Mouse (Mus musculus): Measurements from ENCODE around the gene Pou3f3. TPM values are rescaled to one million over a fixed set of nuclear protein-coding genes. Genes with fewer than 3 reads are reported as not detected.

Gene Pou3f3
- polyA plus RNA-seq, 1 experiment, result not detected

- DNase-seq (ENCODE audit: low read depth in 1 of 2, low spot score in 2 of 2), result no peak
- no peak for TF ChIP-seq CTCF (IDR thresholded peaks at IDR 0.05; ENCODE audit: extremely low read depth, insufficient read depth, insufficient read length, insufficient replicate concordance)
- no peak overlapping the region for H3K27ac ChIP-seq (ENCODE audit: insufficient read depth, low read length)
- 9% methylated on average over 26 of the region's 26 CpGs for WGBS
- no peaks in the 10 kb centered on the region for H3K4me1 ChIP-seq (ENCODE audit: control insufficient read depth, insufficient read depth, insufficient read length)
- no peaks in the 10 kb centered on the region for H3K36me3 ChIP-seq (ENCODE audit: control insufficient read depth, insufficient read depth, low read length)
- H3K4me3 ChIP-seq (ENCODE audit: extremely low read depth, insufficient read depth, insufficient read length), result no peak overlapping the region
- peaks cover 24% of the 10 kb centered on the region for H3K27me3 ChIP-seq (ENCODE audit: control insufficient read depth, insufficient read depth, low read length)
Observed at GRCm38 (mm10) chr1:42703851-42704613, 8.5 kb downstream of the Pou3f3 start.

GRCm38 (mm10) chr1:42704981-42705810 lies 9.6 kb downstream of the Pou3f3 start:
- Histone ChIP-seq H3K36me3 (ENCODE audit: control insufficient read depth, insufficient read depth, low read length) (no peaks in the 10 kb centered on the region), H3K4me1 (ENCODE audit: control insufficient read depth, insufficient read depth, insufficient read length) (no peaks in the 10 kb centered on the region), H3K4me3 (ENCODE audit: extremely low read depth, insufficient read depth, insufficient read length) (no peak overlapping the region), H3K27ac (ENCODE audit: insufficient read depth, low read length) (no peak overlapping the region), H3K27me3 (ENCODE audit: control insufficient read depth, insufficient read depth, low read length) (peaks cover 18% of the 10 kb centered on the region)
- no peak for TF ChIP-seq CTCF (IDR thresholded peaks at IDR 0.05; ENCODE audit: extremely low read depth, insufficient read depth, insufficient read length, insufficient replicate concordance)
- no peak for TF ChIP-seq POLR2A (IDR thresholded peaks at IDR 0.05; ENCODE audit: low read depth, low read length)
- WGBS, result 14% methylated on average over 17 of the region's 17 CpGs
- no peak for DNase-seq (ENCODE audit: low read depth in 1 of 2, low spot score in 2 of 2)

- no peak for DNase-seq (ENCODE audit: low read depth in 1 of 2, low spot score in 2 of 2)
- no peak for TF ChIP-seq CTCF (IDR thresholded peaks at IDR 0.05; ENCODE audit: extremely low read depth, insufficient read depth, insufficient read length, insufficient replicate concordance)
- no peak for TF ChIP-seq POLR2A (IDR thresholded peaks at IDR 0.05; ENCODE audit: low read depth, low read length)
- Histone ChIP-seq H3K36me3 (ENCODE audit: control insufficient read depth, insufficient read depth, low read length) (no peaks in the 10 kb centered on the region), H3K27ac (ENCODE audit: insufficient read depth, low read length) (no peak overlapping the region), H3K4me1 (ENCODE audit: control insufficient read depth, insufficient read depth, insufficient read length) (no peaks in the 10 kb centered on the region), H3K4me3 (ENCODE audit: extremely low read depth, insufficient read depth, insufficient read length) (no peak overlapping the region), H3K27me3 (ENCODE audit: control insufficient read depth, insufficient read depth, low read length) (peaks cover 18% of the 10 kb centered on the region)
- WGBS, result 9% methylated on average over 8 of the region's 8 CpGs
Observed at GRCm38 (mm10) chr1:42705811-42706160, 10.2 kb downstream of the Pou3f3 start.

GRCm38 (mm10) chr1:42707196-42707595 lies 11.6 kb downstream of the Pou3f3 start:
- Histone ChIP-seq H3K27ac (ENCODE audit: insufficient read depth, low read length) (no peak overlapping the region), H3K4me1 (ENCODE audit: control insufficient read depth, insufficient read depth, insufficient read length) (no peaks in the 10 kb centered on the region), H3K36me3 (ENCODE audit: control insufficient read depth, insufficient read depth, low read length) (no peaks in the 10 kb centered on the region), H3K4me3 (ENCODE audit: extremely low read depth, insufficient read depth, insufficient read length) (no peak overlapping the region), H3K27me3 (ENCODE audit: control insufficient read depth, insufficient read depth, low read length) (peaks cover 20% of the 10 kb centered on the region)
- DNase-seq (ENCODE audit: low read depth in 1 of 2, low spot score in 2 of 2), result no peak
- TF ChIP-seq POLR2A (IDR thresholded peaks at IDR 0.05; ENCODE audit: low read depth, low read length), result no peak
- no peak for TF ChIP-seq CTCF (IDR thresholded peaks at IDR 0.05; ENCODE audit: extremely low read depth, insufficient read depth, insufficient read length, insufficient replicate concordance)
- 6% methylated on average over 5 of the region's 5 CpGs for WGBS

- H3K4me1 ChIP-seq (ENCODE audit: control insufficient read depth, insufficient read depth, insufficient read length), result no peaks in the 10 kb centered on the region
- TF ChIP-seq CTCF (IDR thresholded peaks at IDR 0.05; ENCODE audit: extremely low read depth, insufficient read depth, insufficient read length, insufficient replicate concordance) (no peak), POLR2A (IDR thresholded peaks at IDR 0.05; ENCODE audit: low read depth, low read length) (no peak)
- no peak overlapping the region for H3K4me3 ChIP-seq (ENCODE audit: extremely low read depth, insufficient read depth, insufficient read length)
- no peak overlapping the region for H3K27ac ChIP-seq (ENCODE audit: insufficient read depth, low read length)
- no peak for DNase-seq (ENCODE audit: low read depth in 1 of 2, low spot score in 2 of 2)
- H3K36me3 ChIP-seq (ENCODE audit: control insufficient read depth, insufficient read depth, low read length), result no peaks in the 10 kb centered on the region
- WGBS, result 7% methylated on average over 4 of the region's 4 CpGs
- peaks cover 20% of the 10 kb centered on the region for H3K27me3 ChIP-seq (ENCODE audit: control insufficient read depth, insufficient read depth, low read length)
Observed at GRCm38 (mm10) chr1:42707611-42708130, 12.1 kb downstream of the Pou3f3 start.

GRCm38 (mm10) chr1:42709024-42709423 lies 13.5 kb downstream of the Pou3f3 start:
- no peak overlapping the region for H3K4me3 ChIP-seq (ENCODE audit: extremely low read depth, insufficient read depth, insufficient read length)

More at GRCm38 (mm10) chr1:42709024-42709423, 13.5 kb downstream of the Pou3f3 start:
- H3K27ac ChIP-seq (ENCODE audit: insufficient read depth, low read length), result no peak overlapping the region
- WGBS, result 37% methylated on average over 1 of the region's 1 CpGs
- no peaks in the 10 kb centered on the region for H3K36me3 ChIP-seq (ENCODE audit: control insufficient read depth, insufficient read depth, low read length)
- H3K4me1 ChIP-seq (ENCODE audit: control insufficient read depth, insufficient read depth, insufficient read length), result no peaks in the 10 kb centered on the region; the same call in 1 of the 2 replicates
- TF ChIP-seq CTCF (IDR thresholded peaks at IDR 0.05; ENCODE audit: extremely low read depth, insufficient read depth, insufficient read length, insufficient replicate concordance), result no peak
- TF ChIP-seq POLR2A (IDR thresholded peaks at IDR 0.05; ENCODE audit: low read depth, low read length), result no peak
- DNase-seq (ENCODE audit: low read depth in 1 of 2, low spot score in 2 of 2), result no peak
- H3K27me3 ChIP-seq (ENCODE audit: control insufficient read depth, insufficient read depth, low read length), result peaks cover 22% of the 10 kb centered on the region

Data from spleen, adult 2 months (tissue).